Mouse (Mus musculus) urinary bladder, postnatal 36 days (tissue): ENCODE data around the gene Auh.

Experiments
- DNase-seq, 2 experiments: peaks; one replicate each; pipeline ENCODE4 v3.0.0; 2022; ENCODE audit warnings: low spot score in 2 of 2, mixed read lengths in 1 of 2

Gene Auh

GRCm38 (mm10) chr13:52836231-52836630, 93.2 kb downstream of the Auh start:
- no peak for DNase-seq

DNA sequence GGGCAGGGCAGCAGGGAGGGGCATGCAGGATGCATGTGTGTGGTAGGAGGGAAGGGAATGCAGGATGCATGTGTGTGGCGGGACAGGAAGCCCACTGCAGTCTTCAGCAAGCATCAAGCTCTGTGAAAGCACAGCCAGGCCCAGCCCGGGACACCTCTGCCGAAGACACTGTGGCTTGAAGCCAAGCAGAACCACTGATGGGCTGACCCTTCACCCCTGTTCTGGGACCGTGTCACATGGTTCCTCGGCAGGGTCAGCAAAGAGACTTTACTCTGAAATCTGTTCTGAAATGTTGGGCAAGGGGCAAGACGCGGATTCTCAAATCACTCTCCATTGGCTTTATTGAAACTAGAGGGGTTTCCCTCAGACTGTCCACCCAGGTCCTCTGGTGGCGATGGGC, 94.9 kb downstream of the Auh start:
- no peak for DNase-seq

GRCm38 (mm10) chr13:52833748-52834147, 95.7 kb downstream of the Auh start:
- no peak for DNase-seq

GRCm38 (mm10) chr13:52833220-52833619, 96.3 kb downstream of the Auh start:
- DNase-seq = no peak

GRCm38 (mm10) chr13:52832481-52833170, 96.9 kb downstream of the Auh start:
- no peak for DNase-seq

DNA sequence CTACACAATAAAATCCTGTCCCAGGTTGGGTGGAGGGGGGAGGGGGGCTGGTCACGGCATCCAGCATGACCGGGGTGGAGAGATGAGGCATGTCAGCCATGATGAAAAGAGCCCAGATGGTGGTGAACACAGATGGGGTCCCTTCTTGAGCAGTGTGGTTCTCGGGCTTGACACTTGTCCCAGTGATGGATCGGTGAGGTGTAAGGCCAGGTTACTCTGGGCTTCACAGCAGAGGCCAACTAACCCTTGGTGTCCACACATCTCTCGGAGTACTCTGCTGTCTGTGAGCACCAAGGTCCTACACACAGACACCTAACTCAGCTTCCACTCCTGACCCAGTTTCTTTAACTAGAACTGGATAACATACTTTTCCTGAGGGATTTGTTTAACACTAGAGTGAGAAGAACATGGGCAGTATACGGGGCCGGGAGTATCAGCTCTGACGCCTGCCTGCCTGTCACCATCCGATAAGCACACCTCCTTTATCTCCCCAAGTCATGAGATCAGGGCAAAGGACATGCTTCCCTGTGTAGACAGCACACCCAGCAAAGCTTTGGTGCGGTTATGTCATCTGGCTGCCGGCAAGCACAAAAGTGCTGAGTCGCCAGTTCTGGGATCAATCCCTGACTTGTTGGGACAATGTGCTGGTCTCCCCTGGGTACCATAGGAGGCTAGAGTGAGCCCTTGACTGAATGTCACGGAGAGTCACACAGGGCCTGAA, 98.3 kb downstream of the Auh start:
- no peak for DNase-seq

DNA sequence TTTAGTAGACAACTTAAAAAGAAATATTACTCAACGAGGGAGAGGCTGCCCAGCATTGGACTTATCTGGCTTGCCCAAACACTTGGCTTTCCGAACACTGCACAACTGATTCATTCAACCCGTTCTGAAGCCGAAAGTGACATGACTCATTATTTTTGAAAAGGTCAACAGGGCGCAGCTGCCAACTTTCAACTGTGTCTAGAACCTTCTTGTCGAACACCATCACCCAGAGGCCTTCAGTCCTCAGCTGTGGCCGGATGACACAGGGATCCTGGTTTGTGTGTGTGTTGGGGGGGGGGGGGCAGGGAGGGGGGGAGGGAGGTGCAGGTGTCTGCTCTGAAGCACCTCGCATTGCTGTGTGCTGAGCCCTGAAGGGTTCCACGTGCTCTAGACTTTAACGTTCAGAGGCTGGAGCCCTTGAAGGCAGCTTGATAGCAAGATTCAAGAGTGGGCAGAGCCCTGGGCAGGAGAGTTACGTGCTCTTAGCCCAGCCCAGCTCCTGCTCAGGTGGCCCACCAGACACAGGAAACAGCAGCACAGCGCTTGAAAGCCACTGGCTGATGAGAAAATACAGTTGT, 100.4 kb downstream of the Auh start:
- peak; percentile 54 to 75 for DNase-seq

GRCm38 (mm10) chr13:52828217-52828616, 101.3 kb downstream of the Auh start:
- no peak for DNase-seq

DNA sequence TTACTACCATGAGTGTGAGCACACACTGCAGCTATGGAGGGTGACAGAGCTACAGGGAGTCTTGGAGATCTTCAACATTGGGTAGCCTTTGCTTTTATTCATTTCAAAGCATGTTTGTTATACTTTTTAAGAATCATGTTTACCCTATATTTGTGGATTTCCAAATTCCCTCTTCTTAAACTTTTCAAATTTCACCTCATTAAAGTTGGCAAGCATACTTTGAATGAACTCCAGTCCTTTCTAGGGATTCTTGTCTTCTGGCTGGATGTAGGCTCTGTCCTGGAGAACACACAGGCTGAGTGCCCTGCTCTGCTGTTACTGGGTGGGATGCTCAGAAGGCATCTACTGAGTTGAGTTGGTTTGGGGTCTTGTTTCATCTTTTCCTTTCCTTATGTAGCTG, 102.8 kb downstream of the Auh start:
- DNase-seq = no peak

DNA sequence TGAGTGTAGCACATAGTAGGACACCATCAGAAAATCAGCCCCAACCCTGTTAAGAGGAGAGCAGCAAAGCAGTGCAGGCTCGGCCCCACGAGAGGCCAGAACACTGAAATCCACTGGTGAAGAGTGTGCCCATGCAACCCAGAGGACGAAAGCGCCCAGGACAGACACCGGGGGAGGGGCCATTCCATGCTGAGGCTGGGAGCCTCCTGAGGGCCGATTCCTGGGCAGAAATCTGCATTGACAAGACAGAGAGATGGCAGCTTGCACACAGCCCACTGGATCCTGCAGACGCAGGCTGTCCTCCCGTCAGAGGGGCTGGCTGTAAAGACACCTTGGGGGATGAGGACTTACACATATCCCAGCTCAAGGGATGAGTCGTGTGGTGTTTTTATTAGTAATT, 104.7 kb downstream of the Auh start:
- no peak for DNase-seq

- DNase-seq = peak in 1 of 2 experiments; percentile 80
These were observed 107.0 kb downstream of the Auh start for GRCm38 (mm10) chr13:52822165-52823149.

DNA sequence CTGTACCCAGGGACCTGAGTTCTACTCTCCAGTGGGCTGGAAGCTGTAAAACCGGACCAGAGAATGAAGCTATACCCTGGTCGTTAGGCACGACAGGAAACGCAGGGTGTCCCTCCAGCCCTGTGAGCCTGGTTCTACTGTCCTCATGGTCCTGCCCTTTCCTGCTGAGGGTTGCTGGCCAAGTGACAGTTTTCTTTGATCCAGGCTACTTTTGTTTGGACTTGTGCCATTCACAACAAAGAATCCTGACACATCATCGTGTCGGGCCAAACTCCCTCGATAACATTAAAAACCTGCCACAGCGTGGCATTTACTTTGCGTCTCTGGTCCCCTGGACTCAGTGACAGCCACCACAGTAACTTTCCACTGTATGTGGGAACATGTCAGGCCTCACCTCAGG, 107.9 kb downstream of the Auh start:
- DNase-seq = peak in 1 of 2 experiments; percentile 33

GRCm38 (mm10) chr13:52819901-52820300, 109.6 kb downstream of the Auh start:
- no peak for DNase-seq

DNA sequence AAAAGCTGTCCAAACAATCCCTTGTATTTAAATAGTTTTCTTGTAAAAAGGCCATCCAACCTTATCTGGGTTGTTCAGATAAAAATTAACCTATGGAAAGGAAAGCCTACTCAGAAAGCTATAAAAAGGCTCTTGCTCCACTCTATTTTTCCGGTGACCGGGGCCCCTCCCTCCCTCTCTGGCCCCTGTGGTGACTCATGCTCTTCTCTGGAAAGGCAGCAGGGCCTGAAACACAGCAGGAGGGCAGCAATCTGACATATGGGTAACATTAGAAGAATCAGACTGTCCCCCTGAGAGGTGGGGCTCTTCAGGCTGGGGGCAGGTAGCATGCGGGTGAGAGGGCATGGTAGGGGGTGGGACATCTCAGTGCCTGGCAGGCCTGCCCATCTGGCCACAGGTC, 110.7 kb downstream of the Auh start:
- peak; percentile 59 to 80 for DNase-seq

GRCm38 (mm10) chr13:52817991-52818491, 111.4 kb downstream of the Auh start:
- no peak for DNase-seq

GRCm38 (mm10) chr13:52813750-52814149, 115.7 kb downstream of the Auh start:
- DNase-seq = no peak

GRCm38 (mm10) chr13:52812549-52813515, 116.6 kb downstream of the Auh start:
- DNase-seq = no peak

- no peak for DNase-seq
These were observed 121.8 kb downstream of the Auh start for GRCm38 (mm10) chr13:52807722-52808121.

DNA sequence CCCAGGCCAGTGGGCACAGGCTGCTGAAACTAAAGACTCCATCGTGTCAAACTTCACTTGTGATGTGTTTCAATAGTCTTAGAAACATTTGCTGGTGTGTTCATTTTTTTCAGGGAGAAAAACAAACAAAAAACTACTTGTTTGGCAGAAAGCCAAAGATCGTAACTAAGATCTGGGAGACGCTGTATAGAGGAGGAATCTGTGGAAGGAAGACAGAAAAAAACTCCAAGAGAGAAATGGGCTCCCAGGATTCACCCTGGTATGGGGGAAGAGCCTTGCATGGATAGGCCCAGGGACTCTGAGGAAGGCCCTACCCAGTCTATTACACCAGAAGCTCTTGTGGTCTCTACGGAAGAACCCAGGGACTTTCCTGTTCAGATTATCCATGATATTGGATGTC, 123.5 kb downstream of the Auh start:
- no peak for DNase-seq

DNA sequence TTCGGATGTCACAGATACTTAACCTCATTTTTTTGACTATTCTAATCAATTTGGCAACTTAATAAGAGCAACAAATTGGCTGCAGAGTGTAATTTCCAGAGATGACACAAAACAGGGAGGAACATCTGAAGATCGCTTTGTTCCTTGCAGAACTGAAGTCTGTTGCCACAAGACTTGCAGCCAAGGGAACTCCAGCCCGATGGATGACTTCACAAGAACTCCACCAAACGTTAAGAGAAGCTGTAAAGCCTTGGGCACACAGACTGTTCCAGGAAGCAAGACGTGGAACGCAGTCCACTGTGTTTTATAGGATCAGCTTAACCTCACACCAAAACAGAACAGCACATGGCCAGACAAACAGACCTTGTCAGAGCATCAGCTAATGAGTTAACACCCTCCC, 123.9 kb downstream of the Auh start:
- DNase-seq = peak in 1 of 2 experiments; percentile 48
